Mouse (Mus musculus) ES-Bruce4 (cell line): ENCODE results near the gene Dll1.

Experiments used
- CTCF ChIP-seq: IDR thresholded peaks from one replicate; pipeline ENCODE4 v1.8.1; 2011; ENCODE audit warnings: low read depth, low read length
- EP300 ChIP-seq: IDR thresholded peaks from 2 replicates; pipeline ENCODE4 v1.6.1; 2011; ENCODE audit warnings: low read depth, low read length; ENCODE audit not compliant: insufficient read depth

GRCm38 (mm10) chr17:15375224-15375623, 1.4 kb downstream of the Dll1 start:
- TF ChIP-seq CTCF (no peak), EP300 (no peak)
